Mouse (Mus musculus) testis, postnatal 10 days (tissue): Measurements from ENCODE around the gene Sf3a3.

ENCODE experiments used
- DNase-seq: peaks from one replicate; pipeline ENCODE4 v3.0.0; 2021; ENCODE audit warnings: low spot score

Gene Sf3a3

GRCm38 (mm10) chr4:124738783-124739182, 24.2 kb downstream of the Sf3a3 start:
- no peak for DNase-seq

- DNase-seq: peak; percentile 85
These were observed 27.1 kb downstream of the Sf3a3 start, which contains the start of gene Inpp5b for GRCm38 (mm10) chr4:124741376-124742343. Gene Inpp5b, plus strand, starts transcription at chr4:124741850.

- no peak for DNase-seq
These were observed 28.3 kb downstream of the Sf3a3 start for GRCm38 (mm10) chr4:124742839-124743238.

- DNase-seq: no peak
These were observed 32.0 kb downstream of the Sf3a3 start for GRCm38 (mm10) chr4:124746577-124746976.

- DNase-seq: no peak
These were observed 33.3 kb downstream of the Sf3a3 start for GRCm38 (mm10) chr4:124747851-124748250.

GRCm38 (mm10) chr4:124751300-124752250, 37.0 kb downstream of the Sf3a3 start:
- DNase-seq: peak; percentile 97

- no peak for DNase-seq
These were observed 38.0 kb downstream of the Sf3a3 start for GRCm38 (mm10) chr4:124752281-124753199.

GRCm38 (mm10) chr4:124755526-124755925, 41.0 kb downstream of the Sf3a3 start:
- DNase-seq: no peak

- DNase-seq: no peak
These were observed 44.8 kb downstream of the Sf3a3 start for GRCm38 (mm10) chr4:124759305-124759811.

GRCm38 (mm10) chr4:124761201-124761600, 46.6 kb downstream of the Sf3a3 start:
- DNase-seq: no peak

- no peak for DNase-seq
These were observed 48.4 kb downstream of the Sf3a3 start for GRCm38 (mm10) chr4:124762858-124763452.

GRCm38 (mm10) chr4:124765802-124766565, 51.4 kb downstream of the Sf3a3 start:
- DNase-seq: no peak

GRCm38 (mm10) chr4:124766566-124766940, 52.0 kb downstream of the Sf3a3 start:
- no peak for DNase-seq

GRCm38 (mm10) chr4:124768963-124769591, 54.5 kb downstream of the Sf3a3 start:
- DNase-seq: no peak

- DNase-seq: no peak
These were observed 56.0 kb downstream of the Sf3a3 start for GRCm38 (mm10) chr4:124770624-124771023.

GRCm38 (mm10) chr4:124772125-124772524, 57.5 kb downstream of the Sf3a3 start:
- no peak for DNase-seq

- no peak for DNase-seq
These were observed 58.9 kb downstream of the Sf3a3 start for GRCm38 (mm10) chr4:124773449-124773848.

GRCm38 (mm10) chr4:124773995-124774394, 59.4 kb downstream of the Sf3a3 start:
- DNase-seq: no peak

- no peak for DNase-seq
These were observed 59.9 kb downstream of the Sf3a3 start for GRCm38 (mm10) chr4:124774429-124774828.
